Mouse (Mus musculus): ENCODE measurements at regions not wholly inside any gene's neighbourhood (a gene's known extent, or its start where the extent isn't known, plus 50 kb on each side); places are given as distances from the start of the nearest gene placed in this dataset.

DNA sequence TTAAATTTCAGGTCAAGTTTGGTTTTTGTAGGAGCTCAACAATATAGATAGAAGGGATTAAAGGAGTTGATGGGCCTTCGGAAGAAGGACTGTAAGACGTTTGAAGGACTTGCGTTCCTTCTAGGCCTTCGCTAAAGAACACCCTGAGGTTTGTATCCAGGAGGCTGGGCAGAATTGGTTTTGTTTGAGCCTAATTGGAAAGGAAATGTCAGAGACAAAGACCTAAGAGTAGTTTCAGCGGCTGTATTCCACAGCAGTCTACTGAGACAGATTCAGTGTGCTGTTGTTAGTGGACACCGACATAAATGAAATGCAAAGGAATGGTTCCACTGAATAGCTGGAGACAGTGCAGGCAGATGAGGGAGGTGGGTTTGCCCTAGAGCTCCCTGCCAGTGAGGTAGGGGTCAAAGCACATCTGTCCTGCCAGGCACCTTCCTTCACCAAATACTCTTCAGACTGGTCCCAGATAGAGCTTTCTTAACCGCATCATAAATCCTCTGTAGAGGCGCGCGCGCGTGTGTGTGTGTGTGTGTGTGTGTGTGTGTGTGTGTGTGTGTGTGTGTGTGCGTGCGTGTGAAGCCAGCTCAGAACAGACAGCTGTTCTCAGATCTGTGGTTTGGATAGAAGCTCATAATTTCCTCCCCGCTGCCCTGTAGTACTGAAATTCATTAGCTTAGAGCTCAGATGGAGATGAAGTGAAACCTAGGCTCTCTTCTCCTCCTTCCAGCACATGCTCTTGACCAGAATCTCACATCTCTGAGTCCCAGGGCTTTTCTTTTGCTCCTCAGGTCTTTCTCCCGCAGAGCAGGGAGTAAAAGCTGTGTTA is 209.7 kb downstream of the Ktn1 start:
- DNase-seq (ENCODE audit: extremely low spot score, low spot score), result no peak

DNA sequence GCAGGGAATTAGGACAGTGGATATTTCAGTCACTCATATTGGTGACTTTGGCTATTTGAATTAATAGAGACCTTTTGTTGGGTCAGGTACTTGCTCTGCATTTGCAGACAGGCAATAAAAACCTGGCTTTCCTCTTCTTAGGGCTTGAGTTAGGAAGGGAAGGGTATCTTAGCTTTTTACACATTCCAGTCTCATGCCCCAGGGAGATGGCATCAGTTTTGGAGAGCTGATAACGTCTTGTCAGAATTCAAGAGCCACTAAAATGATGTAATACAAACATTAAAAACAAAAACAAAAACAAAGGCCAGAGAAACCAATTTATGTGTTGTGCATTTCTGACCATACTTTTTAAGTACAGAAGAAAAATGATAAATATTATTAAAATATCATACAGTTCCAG is 214.3 kb downstream of the Ktn1 start:
- DNase-seq (ENCODE audit: extremely low spot score, low spot score), result no peak

DNA sequence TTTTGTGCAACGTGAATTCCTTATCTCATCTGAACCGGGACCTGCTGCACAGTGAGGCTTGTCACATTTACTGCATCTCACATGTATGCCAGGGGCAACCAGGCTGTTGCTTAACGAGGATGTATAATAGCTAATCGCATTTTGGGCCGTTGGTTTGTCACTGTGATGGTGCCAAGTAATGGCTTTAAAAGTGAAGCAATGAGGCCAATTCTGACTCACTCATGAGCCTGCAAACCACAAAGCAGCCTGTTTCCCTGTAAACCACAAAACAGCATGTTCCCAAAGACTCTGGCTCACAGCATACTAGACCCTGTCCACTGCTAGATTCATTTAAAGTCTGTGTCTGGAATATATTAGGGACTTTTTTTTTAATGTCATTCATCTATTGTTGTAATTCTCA is 214.8 kb downstream of the Ktn1 start:
- no peak for DNase-seq (ENCODE audit: extremely low spot score, low spot score)

DNA sequence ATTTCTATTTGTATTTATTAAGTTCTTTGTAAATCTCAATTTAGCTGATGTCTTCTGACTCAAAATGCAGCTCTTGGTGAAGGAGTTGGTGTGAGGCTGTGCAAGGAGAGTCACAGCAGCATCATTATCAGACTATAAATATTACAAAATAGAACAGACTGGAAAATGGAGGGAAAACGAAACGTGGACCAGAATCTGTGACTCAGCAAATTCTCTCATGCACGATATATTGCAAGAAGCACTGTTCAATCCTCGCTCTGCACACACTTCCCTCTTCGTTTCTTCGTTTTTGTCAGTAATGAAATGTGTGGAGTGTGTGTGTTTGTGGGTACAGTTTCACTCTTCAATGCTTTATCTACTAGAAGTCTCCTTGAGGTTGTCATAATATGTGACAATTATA is 215.5 kb downstream of the Ktn1 start:
- no peak for DNase-seq (ENCODE audit: extremely low spot score, low spot score)

DNA sequence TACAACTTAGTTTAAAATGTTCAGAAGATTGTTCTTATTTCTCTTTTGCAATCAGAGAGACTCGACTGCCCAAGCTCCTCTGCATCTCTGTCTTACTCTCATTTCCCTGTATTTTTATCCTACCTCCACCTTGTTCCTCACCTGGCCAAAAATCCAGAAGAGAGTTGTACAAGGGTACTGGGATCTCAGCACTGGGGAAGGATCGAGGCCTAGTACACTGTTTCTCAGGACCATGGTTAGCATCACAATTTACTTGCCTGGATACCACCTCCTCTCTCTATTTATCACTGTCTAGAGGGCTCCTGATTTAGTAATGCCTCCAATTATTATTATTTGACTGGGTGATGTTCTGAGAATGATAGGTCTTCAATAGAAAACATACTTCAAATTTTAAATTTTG is 218.8 kb downstream of the Ktn1 start:
- no peak for DNase-seq (ENCODE audit: extremely low spot score, low spot score)

DNA sequence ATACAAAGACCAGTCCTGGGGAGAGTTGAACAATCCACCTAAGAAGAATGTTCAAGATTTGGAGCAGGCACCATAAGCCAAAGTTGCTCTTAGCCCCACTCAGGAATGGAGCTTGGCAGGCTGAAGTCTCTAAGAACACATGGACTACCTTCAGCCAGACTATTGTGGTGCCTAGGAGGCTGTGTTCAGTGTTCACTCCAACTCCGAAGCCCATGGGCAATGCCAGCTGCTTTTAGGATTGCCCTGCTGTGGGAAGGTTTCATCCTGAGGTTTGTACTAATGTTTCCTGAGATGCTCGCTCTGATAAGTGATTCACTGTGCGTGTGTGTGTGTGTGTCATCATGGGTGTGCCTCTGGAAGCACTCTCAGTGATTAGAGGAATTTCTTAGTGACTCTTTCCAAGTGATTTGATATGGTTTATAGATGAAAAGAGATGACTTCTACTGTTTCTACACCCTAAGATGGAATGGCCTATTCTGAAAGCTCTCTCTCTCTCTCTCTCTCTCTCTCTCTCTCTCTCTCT is 220.1 kb downstream of the Ktn1 start:
- no peak for DNase-seq (ENCODE audit: extremely low spot score, low spot score)

DNA sequence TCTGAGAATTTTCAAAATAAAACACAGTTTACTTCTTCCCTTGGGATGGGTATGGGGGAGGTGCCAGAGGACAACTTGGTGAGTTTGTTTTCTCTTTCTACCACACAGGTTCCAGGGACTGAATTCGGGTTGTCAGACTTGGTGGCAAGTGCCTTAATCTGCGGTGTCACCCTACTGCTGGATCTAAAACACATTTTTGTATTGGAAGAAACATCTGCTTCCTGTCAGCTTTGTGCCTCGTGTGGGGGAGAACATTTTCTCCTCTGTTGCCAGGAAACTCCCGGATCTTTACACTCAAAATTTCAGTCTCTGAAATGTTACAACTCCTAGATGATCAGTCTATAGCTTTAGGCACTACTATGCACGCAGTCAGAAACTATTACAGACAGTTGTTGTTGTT is 228.3 kb downstream of the Ktn1 start:
- no peak for DNase-seq (ENCODE audit: extremely low spot score, low spot score)

DNA sequence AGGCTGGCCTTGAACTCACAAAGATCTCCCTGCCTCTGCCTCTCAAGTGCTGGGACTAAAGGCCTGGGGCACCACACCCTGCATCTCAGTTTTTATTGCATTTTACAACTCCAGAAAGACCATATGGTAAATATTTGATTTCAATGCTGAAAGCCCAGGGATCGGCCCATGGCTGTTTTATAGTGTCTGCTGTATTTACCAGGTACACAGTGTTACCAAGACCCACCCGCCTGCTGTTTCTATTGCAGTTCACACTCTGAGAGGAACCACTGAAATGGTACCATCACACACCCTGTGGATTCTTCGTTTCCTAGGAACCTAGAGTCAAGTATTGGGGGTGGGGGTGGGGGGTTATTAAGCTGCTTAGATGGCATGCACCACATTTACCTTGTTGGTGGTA is 228.9 kb downstream of the Ktn1 start:
- DNase-seq (ENCODE audit: extremely low spot score, low spot score), result no peak

DNA sequence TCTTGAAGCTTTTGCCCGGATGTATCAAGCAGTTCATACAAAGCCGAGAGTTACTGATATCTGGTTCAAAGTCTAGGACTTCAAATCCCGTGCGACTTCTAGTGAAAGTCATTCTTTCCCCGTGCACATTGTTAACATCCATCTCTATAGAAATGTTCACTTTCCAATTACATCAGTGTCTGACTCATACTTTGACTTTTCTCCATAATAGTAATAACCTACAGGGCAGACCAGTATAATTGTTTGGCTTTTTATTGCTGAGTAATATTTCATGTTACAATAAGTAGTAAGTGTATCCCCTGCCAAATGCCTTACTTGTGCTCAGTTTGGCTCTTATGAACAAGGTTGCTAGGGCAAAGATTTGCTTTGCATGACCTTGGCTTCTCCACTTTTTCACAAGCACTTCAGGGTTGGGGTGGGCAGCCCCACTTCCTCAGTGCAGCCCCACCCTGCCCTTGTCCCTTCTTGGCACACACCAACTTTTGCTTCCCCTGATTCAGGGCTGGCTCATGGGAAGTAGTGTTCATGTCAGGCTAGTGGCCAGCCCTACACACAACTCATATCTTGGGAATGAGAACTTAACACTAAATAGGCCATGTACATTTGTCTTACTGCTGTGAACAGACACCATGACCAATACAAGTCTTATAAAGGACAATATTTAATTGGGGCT is 229.7 kb downstream of the Ktn1 start:
- DNase-seq (ENCODE audit: extremely low spot score, low spot score), result no peak

DNA sequence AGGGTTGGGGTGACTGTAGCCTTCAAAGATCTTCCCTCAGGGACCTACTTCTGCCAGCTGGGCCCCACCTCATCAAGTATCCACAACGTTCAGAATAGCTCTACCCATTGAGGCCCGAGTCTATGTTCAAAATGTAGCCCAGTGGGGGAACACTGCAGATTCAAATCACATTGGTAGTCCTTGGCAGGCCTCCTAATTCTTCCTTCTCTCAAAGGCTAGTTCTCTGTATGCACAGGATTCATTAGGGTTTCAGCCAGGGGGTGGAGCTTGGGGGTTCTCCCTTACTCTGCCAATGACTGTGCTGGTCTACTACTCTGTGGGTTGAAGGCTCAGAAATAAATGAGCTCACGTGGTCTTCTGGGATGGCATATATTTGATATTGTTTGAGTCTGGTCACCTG is 235.3 kb upstream of the Peli2 start:
- no peak for DNase-seq (ENCODE audit: extremely low spot score, low spot score)

DNA sequence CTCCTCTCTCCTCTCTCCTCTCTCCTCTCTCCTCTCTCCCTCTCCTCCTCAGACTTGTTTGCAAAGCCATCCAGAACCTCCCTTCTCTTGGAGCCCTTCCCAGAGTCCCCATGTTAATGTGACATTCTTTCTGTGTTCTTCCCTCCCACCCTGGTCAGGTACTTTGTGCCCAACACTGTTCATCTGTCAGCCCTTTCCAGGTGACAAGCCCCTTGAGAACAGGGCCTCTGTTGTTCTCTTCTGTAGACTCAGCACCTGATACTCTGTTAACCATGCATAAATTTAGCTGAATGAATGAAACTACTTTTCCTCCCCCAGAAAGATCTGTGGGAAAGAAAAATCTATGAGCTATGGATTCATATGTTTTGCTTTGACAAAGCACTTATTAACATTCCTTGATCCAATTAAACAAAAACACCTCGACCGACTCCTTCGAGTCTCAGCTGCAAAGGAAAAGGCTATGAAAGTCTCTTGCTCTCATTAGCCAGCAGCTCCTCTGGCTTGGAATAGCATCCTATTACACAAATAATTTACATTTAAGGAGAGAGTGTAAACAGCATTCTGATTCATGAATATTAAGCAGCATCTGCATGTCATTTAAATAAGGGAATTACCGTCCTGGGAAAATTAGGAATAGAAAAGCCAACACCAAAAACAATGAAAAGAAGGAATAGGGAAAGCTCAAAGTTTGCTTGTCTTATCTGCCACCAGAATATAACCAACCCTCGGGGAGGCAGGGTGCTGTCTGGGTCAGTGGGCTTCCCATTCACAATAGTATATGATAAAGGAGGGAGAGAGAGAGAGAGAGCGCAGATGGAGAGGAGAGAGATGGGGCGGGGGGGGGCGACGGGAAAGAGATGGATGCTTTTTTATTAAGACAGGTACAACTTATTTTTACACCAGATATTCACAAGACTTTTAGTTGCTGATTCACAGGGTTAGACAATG is 230.1 kb upstream of the Peli2 start:
- DNase-seq (ENCODE audit: extremely low spot score, low spot score), result no peak

DNA sequence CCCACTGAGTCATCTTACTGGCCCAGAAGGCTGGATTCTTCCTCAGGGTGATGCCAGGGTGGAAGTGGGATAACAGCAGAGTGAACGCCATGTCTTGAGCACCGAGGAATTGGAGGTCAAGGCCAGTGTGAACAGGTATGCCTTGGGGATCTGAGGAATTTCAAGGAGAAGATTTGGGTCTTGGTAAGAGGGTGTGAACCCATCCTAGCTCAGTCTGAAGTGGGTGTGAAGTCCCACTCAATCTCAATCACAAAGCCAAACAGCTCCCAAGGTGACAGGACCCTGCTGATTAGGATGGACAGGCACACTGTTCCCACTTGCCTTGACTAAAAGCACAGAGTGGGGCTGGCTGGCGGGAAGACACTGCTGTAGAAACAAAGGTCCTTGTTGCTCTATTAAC is 224.0 kb upstream of the Peli2 start:
- no peak for DNase-seq (ENCODE audit: extremely low spot score, low spot score)

DNA sequence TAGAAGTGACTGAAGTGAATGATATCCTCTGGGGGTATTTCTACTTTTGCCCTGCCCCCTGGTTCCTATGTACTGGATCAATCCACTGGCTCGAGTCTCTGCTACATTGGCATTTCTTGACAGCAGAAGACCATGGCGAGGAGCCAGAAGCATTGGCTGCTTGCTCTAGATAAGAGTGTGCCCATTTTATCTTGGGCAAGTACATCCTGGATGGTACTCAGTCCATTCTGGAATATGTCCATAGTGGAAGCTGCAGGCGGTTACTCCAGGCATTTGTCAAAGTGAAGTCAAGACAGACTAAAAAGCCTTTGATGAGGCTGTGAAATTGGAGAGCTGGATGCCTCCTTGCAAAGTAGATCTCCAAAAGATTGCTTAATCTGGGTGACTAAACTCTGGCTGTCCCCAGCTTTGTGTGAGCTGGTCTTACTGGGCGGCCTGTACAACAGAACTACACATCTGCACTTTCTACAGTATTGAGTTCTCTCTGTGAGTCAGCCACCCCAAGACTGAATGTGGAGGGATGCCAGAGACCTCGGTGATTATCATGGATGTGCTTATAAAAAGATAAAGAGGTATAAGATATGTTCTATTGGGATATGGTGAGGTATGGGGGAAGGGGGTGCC is 222.6 kb upstream of the Peli2 start:
- DNase-seq (ENCODE audit: extremely low spot score, low spot score), result no peak

DNA sequence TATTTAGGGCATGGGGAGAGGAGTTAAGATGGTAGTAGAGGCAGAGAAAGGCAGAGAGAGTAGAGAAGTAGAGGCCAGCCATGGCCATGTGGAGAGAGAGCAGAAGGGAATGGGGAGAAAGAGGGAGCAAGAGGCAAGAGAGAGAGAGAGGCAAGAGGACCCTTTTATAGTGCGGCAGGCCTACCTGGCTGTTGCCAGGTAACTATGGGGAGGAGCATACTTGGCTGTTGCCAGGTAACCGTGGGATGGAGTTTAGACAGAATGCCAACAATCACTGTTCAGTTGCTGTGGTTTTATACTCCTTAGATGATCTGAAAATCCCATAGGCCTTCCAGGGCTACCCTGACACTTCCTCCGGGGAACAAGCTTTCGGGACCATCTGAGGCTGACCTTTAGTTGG is 222.0 kb upstream of the Peli2 start:
- DNase-seq (ENCODE audit: extremely low spot score, low spot score), result no peak

DNA sequence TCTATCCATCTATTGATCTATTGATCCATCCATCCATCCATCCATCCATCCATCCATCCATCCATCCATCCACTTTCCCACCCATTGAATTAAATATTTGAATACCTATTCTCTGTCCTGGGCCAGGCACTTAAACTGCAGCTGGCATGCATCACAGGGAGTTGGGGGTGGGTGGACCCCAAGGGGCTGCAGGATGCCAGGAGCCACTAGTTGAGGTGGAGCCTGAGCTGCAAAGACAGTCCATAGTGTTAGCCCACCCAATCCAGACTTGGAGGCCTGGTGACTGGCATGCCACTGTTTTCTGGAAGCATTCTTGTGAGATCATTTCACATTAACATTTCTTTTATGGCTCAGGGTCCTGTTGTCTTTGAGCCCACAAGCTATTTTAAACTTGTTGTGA is 215.3 kb upstream of the Peli2 start:
- DNase-seq (ENCODE audit: extremely low spot score, low spot score), result no peak

DNA sequence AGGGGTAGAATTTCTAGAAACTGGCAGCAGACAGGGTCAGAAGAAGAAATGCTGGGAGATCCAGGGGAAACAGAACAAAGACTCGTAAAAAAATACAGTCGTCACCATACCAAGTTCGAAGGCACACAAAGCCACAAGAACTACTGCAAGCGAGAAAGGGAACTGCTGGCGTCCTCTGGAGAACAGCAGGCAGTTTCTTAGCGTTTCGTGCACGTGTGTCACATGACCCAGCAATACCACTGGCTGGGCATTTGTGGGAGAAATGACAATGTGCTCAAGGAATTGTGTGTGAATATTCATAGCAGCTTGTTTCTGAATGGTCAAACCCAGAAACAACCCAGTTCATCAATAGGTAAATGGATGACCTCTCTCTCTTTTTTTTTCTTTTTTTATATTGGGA is 211.5 kb upstream of the Peli2 start:
- DNase-seq (ENCODE audit: extremely low spot score, low spot score), result no peak

DNA sequence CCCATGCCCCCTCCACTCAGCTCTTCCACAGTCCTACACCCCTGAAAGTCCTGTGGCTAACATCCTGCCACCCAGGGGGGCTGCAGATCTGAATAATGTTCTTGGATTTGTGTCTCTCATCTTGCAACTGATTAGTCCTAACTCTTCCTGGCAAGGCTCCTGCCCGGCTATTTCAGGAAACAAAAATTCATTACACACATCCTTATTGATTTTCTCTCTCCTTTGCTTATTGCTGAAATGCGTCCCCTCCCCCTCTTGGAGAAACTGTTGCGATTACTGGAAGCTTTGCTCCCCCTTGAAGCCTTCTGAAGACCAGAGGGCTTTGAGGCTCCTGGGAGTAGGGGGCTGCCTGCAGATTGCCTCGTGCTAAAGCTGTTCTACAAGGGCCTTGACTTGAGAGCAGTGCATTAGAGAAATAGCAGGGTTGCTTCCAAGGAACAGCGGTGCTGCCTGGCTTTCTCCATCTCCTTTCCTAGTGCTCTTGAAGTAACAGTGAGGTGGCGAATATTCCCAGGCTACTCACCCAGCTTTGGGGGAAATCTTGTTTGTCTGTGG is 209.8 kb upstream of the Peli2 start:
- no peak for DNase-seq (ENCODE audit: extremely low spot score, low spot score)

DNA sequence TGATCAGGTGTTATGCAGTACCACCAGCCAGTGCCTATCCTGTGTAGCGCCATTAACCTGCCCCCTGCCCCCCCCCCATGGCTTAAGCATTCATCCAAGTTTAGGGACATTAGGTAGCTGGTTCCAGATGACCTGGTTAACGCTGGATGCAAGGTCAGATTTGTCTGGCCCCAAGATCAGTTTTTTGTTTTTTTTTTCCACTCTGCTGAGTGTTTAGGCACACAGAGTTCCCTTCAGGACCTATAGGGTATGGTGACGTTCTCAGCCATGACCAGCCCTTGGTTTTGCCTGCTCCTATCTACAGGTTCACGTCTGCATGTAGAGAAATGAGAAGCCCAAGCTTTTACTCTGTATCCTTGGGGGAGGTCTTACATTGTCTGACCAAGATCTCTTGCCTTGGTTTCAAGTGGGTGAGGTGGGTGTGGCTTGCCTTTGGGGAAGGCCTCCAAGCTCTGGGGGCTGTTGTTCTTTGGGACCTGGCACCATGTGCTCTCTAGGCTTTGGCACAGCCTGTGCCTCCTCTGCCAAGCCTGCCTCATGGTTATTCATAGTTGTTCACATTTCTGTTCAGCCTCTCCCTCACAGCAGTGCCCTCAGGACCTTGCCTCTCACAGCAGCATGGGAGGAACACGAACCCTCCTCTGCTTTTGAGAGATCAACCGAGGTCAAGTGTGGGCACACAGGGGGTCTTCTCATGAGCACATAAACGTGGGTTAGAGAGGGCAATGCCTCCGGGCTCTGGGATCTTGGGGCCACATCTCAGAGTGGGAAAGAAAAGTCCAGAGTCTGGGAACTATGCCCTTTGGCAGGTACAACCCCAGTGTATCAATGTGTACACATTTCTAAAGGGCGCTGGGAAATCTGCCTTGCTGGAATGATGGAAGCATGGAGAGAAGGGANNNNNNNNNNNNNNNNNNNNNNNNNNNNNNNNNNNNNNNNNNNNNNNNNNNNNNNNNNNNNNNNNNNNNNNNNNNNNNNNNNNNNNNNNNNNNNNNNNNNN is 208.8 kb upstream of the Peli2 start:
- no peak for DNase-seq (ENCODE audit: extremely low spot score, low spot score)

DNA sequence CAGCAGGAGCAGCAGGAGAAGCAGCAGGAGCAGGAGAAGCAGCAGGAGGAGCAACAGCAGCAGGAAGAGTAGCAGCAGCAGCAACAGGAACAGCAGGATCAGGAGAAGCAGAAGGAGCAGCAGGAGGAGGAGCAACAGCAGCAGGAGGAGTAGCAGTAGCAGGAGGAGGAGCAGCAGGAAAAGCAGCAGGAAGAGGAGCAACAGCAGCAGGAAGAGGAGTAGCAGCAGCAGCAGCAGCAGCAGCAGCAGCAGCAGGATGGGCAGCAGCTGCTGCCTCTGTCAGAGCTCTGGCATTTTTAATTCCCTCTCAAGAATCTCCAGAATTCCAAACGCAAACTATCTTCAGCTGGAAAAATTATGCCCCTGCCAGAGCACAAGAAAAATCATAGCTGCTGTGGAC is 205.0 kb upstream of the Peli2 start:
- DNase-seq (ENCODE audit: extremely low spot score, low spot score), result no peak
